Mouse (Mus musculus) heart, adult 2 months (tissue): ENCODE data around the gene Apoc4.

Experiments
- CTCF ChIP-seq: fragments of 200-600 bp; IDR thresholded peaks from 2 replicates; pipeline ENCODE4 v1.8.1; 2022; ENCODE audit warnings: antibody characterized with exemption, mild to moderate bottlenecking, moderate library complexity
- EP300 ChIP-seq: fragments of 200-500 bp; IDR thresholded peaks from 2 replicates; pipeline ENCODE4 v1.6.1; 2011; ENCODE audit warnings: low read depth, low read length, control low read depth; ENCODE audit not compliant: insufficient read depth
- POLR2A ChIP-seq: fragments of 200-500 bp; IDR thresholded peaks from 2 replicates; pipeline ENCODE4 v1.6.1; 2011; ENCODE audit warnings: mild to moderate bottlenecking, low read depth, low read length, control low read depth; ENCODE audit not compliant: insufficient read depth

DNA sequence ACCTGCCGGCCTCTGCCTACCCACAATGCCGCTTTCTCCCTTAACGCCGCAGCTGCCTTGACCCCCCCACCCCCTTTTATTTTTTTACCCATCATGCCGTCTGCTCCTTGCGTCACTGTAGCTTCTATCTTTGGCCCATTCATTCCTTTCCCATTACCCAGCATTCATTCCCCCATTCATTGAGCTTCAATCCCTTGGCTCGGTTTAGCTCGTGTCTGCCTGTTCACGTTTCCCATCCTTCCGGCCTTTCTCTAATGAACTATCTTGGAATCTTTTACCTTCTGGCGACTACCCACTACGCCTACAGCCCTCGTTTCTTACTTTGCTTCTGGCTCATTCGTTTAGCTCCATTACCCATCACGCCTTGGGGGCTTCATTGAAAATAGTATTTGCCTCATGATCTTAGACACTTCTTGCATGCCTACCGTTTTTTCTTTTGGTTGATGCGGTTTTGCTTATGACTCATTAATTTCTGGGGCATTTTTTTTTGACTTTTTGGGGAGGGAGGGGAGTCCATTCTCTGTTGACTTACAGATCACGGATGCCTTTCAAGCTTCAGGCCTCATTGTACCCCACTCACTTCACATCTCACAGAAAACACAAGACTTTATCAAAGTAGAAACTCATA lies 34.9 kb upstream of the Apoc4 start:
- no peak for TF ChIP-seq CTCF
- peak; percentile 29; the same call in 1 of the 2 replicates for TF ChIP-seq EP300
- TF ChIP-seq POLR2A = no peak
